Mouse (Mus musculus) forebrain, embryonic 14.5 days (tissue): ENCODE results near the gene H2afy. TPM values are rescaled to one million over a fixed set of nuclear protein-coding genes. Genes with fewer than 3 reads are reported as not detected.
"Not testable (repeated sequence)": the region's sequence is repeated elsewhere in the genome, so short reads cannot be mapped to it uniquely, and the experiment has no call there.

ENCODE experiments used
- ATAC-seq: fragments of 200-750 bp; cut with Nextera tagmentation; 2 replicates; pipeline ENCODE4 v1.8.0; 2017; ENCODE audit warnings: mild to moderate bottlenecking, moderate library complexity
- DNase-seq: peaks from one replicate; pipeline ENCODE4 v3.0.0-alpha.2; 2015; ENCODE audit warnings: low spot score
- H3K27ac ChIP-seq: fragments of 300-500 bp; sonication (generic); 2 replicates; pipeline ENCODE4 v1.5.1; 2014; ENCODE audit warnings: low read depth, mild to moderate bottlenecking, control low read depth, low read length, moderate library complexity
- H3K27me3 ChIP-seq: fragments of 300-500 bp; sonication (generic); replicated peaks from 2 replicates; pipeline ENCODE4 v1.6.1; 2014; ENCODE audit warnings: low read length, control low read depth, mixed read lengths; ENCODE audit not compliant: control insufficient read depth, insufficient read depth
- H3K36me3 ChIP-seq: fragments of 300-500 bp; sonication (generic); 2 replicates; pipeline ENCODE4 v1.6.1; 2014; ENCODE audit warnings: low read length, control low read depth; ENCODE audit not compliant: control insufficient read depth, insufficient read depth
- H3K4me1 ChIP-seq: fragments of 300-500 bp; sonication (generic); 2 replicates; pipeline ENCODE4 v1.6.1; 2014; ENCODE audit warnings: antibody characterized with exemption, low read length, control low read depth; ENCODE audit not compliant: control insufficient read depth, insufficient read depth
- H3K4me2 ChIP-seq: fragments of 300-500 bp; sonication (generic); 2 replicates; pipeline ENCODE4 v1.6.1; 2014; ENCODE audit warnings: mild to moderate bottlenecking, control low read depth, low read length
- H3K4me3 ChIP-seq: fragments of 300-500 bp; sonication (generic); 2 replicates; pipeline ENCODE4 v1.5.1; 2014; ENCODE audit warnings: low read depth, low read length, control low read depth
- H3K9ac ChIP-seq: fragments of 300-500 bp; sonication (generic); 2 replicates; pipeline ENCODE4 v1.6.1; 2014; ENCODE audit warnings: mild to moderate bottlenecking, low read length, control low read depth, moderate library complexity
- H3K9me3 ChIP-seq: fragments of 300-500 bp; sonication (generic); replicated peaks from 2 replicates; pipeline ENCODE4 v1.6.1; 2016; ENCODE audit warnings: low read length, control low read depth, mixed read lengths; ENCODE audit not compliant: control insufficient read depth
- WGBS: fragments of 180-500 bp; shearing (Covaris S2); extraction: QIAGEN DNeasy Blood & Tissue Kit; methylation state at CpG from one replicate; pipeline ENCODE4 v1.1.7; 2014; 5-methylcytosine and 5-hydroxymethylcytosine counted together
- polyA plus RNA-seq: library from polyadenylated mRNA; unstranded; fragments of >200 nt; fragmentation: Nextera tagmentation; extraction: Ambion mirVana; gene quantifications from 2 replicates; pipeline ENCODE4 v1.2.1, GENCODE M21; 2014

The H2afy gene
- polyA plus RNA-seq, 1 experiment from 2014 or later: 438 TPM

DNA sequence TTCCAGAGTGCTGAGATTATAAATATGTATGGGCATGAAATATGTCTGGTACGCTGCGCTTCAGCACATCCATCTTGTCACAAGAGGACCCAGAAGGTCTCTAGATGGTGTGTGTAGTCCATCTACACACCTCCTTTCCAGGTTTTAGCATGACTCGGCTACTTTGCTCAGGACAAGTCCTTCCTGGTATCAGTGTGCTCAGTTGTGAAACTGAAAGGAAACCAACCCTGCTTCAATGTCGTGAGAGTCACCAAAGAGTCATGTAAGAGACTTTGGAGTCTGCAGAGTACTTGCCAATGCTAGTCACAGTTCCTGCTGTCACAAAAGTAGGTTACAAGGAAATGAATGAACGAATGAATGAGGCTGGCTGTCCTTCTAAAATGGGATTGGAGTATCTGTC lies 80.4 kb downstream of the H2afy start:
- peaks cover 7% of the 10 kb centered on the region; the same call in 1 of the 2 replicates for H3K4me1 ChIP-seq
- H3K27ac ChIP-seq: no peak overlapping the region
- H3K27me3 ChIP-seq: no peaks in the 10 kb centered on the region
- H3K36me3 ChIP-seq: no peaks in the 10 kb centered on the region
- WGBS: 87% methylated on average over 5 of the region's 5 CpGs
- H3K9ac ChIP-seq: no peak overlapping the region
- no peaks in the 10 kb centered on the region for H3K9me3 ChIP-seq
- DNase-seq (no peak), ATAC-seq (no peak)
- no peak overlapping the region for H3K4me2 ChIP-seq
- no peak overlapping the region for H3K4me3 ChIP-seq

DNA sequence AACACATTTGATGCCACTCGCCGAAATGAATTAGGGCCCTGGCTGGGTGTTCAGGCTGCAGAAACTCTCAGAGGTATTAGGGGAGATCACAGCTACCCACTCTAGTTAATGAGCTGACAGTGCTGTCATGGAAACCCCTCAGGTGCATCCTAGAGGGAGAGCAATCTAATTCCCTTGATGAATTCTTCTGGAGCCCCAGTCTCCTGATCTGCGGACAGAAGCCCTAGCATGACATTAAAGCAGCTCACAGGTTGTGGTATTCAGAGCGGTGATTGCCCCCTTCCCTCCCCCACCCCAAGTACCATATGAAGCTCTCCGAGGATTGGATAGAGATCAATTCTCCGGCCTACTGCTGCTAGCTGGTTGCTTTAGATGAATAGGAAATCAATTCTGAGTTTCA lies 82.1 kb downstream of the H2afy start:
- Histone ChIP-seq H3K4me3 (no peak overlapping the region), H3K4me1 (peaks cover 7% of the 10 kb centered on the region; the same call in 1 of the 2 replicates), H3K9ac (no peak overlapping the region), H3K9me3 (no peaks in the 10 kb centered on the region), H3K27me3 (no peaks in the 10 kb centered on the region), H3K27ac (no peak overlapping the region), H3K4me2 (no peak overlapping the region), H3K36me3 (no peaks in the 10 kb centered on the region)
- DNase-seq (peak; percentile 37), ATAC-seq (no peak; the same call in 1 of the 2 replicates)
- WGBS: 48% methylated on average over 6 of the region's 6 CpGs

DNA sequence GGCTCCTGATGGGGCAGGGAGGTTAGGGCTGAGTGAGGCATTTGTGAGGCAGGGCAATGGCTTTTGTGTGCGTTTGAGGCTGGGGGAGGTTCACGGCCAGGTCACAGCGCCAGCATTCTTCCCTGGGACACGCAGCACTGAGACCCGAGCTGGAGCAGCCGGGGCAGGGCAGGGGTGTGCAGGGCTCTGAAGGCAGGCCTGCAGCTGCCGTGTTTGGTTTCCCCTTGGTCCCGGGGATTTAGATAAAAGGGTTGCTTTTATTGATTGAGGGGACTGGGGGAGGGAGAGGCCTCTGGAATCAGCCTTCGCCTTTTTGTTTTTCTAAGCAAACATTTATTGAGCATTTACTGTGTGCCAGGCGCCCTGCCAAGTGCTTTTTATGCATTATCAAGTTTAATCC lies 83.4 kb downstream of the H2afy start:
- H3K9ac ChIP-seq: no peak overlapping the region
- peaks cover 7% of the 10 kb centered on the region; the same call in 1 of the 2 replicates for H3K4me1 ChIP-seq
- peak; percentile 51 for DNase-seq
- no peaks in the 10 kb centered on the region for H3K36me3 ChIP-seq
- no peaks in the 10 kb centered on the region for H3K9me3 ChIP-seq
- H3K27me3 ChIP-seq: no peaks in the 10 kb centered on the region
- H3K4me3 ChIP-seq: no peak overlapping the region
- ATAC-seq: peak; percentile 42; the same call in 1 of the 2 replicates
- no peak overlapping the region for H3K27ac ChIP-seq
- WGBS: 3% methylated on average over 9 of the region's 10 CpGs
- no peak overlapping the region for H3K4me2 ChIP-seq

DNA sequence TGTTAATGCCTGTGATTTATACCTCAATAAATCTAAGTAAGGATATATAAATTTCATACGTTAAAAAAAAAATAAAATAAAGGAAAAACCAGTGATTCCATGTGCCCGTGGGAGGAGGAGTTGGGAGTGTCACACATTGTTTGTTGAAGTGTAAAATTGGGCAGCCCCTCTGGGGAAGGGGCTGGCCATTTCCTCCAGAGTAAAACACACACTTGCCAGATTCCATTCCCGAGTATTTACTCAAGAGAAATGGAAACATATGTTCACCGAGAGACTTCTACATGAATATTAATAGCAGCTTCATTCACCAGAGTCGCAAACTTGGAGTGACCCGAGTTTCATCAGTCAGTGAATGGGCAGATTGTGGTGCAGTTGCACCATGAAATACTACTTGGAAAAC lies 85.9 kb downstream of the H2afy start:
- no peak overlapping the region for H3K27ac ChIP-seq
- no peak overlapping the region for H3K4me3 ChIP-seq
- DNase-seq: peak; percentile 49
- no peaks in the 10 kb centered on the region for H3K27me3 ChIP-seq
- 53% methylated on average over 6 of the region's 6 CpGs for WGBS
- no peak overlapping the region for H3K4me2 ChIP-seq
- peaks cover 7% of the 10 kb centered on the region; the same call in 1 of the 2 replicates for H3K4me1 ChIP-seq
- no peaks in the 10 kb centered on the region for H3K9me3 ChIP-seq
- ATAC-seq: no peak
- no peak overlapping the region for H3K9ac ChIP-seq
- H3K36me3 ChIP-seq: no peaks in the 10 kb centered on the region

DNA sequence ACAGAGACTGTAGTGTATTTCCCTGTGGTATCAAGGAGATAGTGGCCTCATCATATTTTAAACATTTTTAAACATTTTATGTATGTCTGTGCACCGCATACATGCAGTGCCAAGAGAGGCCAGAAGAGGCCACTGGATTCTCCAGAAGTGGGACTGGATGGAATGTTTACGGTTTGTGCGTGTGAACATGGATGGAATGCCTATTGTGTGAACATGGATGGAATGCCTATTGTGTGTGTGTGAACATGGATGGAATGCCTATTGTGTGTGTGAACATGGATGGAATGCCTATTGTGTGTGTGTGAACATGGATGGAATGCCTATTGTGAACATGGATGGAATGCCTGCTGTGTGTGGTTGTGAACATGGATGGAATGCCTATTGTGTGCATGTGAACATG lies 93.9 kb downstream of the H2afy start:
- no peak for ATAC-seq
- no peak overlapping the region for H3K4me3 ChIP-seq
- H3K36me3 ChIP-seq: no peaks in the 10 kb centered on the region
- no peaks in the 10 kb centered on the region for H3K27me3 ChIP-seq
- H3K4me1 ChIP-seq: no peaks in the 10 kb centered on the region
- H3K27ac ChIP-seq: no peak overlapping the region
- H3K9ac ChIP-seq: no peak overlapping the region
- no peaks in the 10 kb centered on the region for H3K9me3 ChIP-seq
- DNase-seq: no peak
- WGBS: 95% methylated on average over 3 of the region's 3 CpGs
- H3K4me2 ChIP-seq: no peak overlapping the region

DNA sequence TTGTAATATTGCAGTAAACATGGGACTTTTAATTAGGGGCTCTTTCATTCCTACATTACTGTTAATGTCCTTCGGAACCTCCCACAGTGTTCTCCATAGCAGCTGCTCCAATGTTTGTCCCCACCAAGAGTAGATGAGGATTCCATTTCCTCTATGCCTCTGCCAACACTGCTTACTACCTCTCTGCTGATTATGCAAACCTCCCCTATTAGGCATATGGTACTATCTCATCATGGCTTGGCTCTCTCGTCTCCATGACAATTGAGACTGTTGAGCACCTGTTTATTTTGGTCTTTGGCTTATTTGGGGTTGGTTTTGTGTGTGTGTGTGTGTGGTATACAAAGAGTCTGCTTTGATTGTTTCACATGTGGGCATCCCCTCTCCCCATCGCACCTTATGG lies 95.5 kb downstream of the H2afy start:
- Histone ChIP-seq H3K9ac (no peak overlapping the region), H3K4me3 (no peak overlapping the region), H3K9me3 (no peaks in the 10 kb centered on the region), H3K4me1 (no peaks in the 10 kb centered on the region), H3K27ac (no peak overlapping the region), H3K4me2 (no peak overlapping the region), H3K36me3 (no peaks in the 10 kb centered on the region), H3K27me3 (no peaks in the 10 kb centered on the region)
- peak; percentile 59 for DNase-seq
- peak; percentile 58; the same call in 1 of the 2 replicates for ATAC-seq
- WGBS: 64% methylated on average over 3 of the region's 3 CpGs

DNA sequence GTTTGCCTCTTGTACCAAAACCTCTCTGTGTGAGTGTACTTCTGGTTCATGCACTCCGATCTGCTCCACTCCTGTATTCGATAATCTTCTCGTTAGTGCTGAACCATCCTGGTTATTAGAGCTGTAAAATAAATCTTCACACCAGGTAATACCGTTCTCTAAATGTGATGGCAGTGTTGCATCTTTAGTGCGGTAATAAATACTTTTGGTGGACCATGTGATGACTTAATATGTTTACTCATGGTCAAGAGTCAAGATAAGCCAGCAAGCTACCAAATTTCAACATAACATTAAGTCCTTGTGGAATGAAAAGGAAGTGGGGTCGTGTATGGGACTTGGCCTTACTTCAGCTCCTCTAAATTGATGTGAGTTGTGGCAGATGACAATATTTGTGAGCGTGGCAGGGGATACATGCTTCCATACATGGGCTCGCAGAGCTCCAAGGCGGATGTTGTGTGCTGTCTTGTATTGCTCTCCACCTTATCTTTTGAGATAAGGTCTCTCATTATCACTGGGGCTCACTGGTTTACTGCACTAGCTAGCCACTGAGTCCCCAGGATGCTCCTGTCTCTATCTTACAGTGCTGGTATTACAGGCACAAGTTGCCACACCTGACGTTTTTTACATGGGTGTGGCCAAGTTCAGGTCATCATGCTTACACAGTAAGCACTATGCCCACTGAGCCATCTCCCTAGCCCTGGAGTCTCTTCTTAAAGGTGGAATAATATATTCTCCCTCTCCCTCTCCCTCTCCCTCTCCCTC lies 96.4 kb downstream of the H2afy start:
- Histone ChIP-seq H3K4me3 (no peak overlapping the region), H3K4me1 (no peaks in the 10 kb centered on the region), H3K27ac (no peak overlapping the region), H3K9ac (no peak overlapping the region), H3K4me2 (no peak overlapping the region), H3K36me3 (no peaks in the 10 kb centered on the region), H3K9me3 (no peaks in the 10 kb centered on the region), H3K27me3 (no peaks in the 10 kb centered on the region)
- DNase-seq (no peak), ATAC-seq (no peak)
- WGBS: 77% methylated on average over 10 of the region's 10 CpGs

DNA sequence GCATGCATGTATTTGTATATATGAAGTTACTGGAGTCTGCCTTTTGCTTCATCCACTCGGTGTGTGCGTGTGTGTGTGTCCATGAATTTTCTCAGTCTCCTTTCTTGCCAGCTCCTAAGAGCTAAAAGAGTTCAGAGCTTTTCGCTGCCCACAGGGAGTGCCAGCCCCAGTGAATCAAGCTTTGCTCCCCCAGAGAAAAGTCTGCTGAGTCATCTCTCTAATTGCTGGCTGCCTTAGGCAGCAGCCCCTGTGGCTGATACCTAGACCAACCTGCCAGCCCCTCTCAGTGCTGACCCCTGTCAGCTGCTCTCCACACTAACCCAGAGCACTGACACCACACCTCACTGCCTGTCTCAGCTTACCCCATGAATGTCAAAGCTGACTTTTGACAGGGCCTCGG lies 107.2 kb downstream of the H2afy start:
- Histone ChIP-seq H3K27me3 (no peaks in the 10 kb centered on the region), H3K4me2 (no peak overlapping the region), H3K9ac (no peak overlapping the region), H3K4me1 (no peaks in the 10 kb centered on the region), H3K4me3 (no peak overlapping the region), H3K27ac (no peak overlapping the region), H3K36me3 (no peaks in the 10 kb centered on the region), H3K9me3 (no peaks in the 10 kb centered on the region)
- ATAC-seq (no peak), DNase-seq (no peak)
- WGBS: 80% methylated on average over 4 of the region's 4 CpGs

DNA sequence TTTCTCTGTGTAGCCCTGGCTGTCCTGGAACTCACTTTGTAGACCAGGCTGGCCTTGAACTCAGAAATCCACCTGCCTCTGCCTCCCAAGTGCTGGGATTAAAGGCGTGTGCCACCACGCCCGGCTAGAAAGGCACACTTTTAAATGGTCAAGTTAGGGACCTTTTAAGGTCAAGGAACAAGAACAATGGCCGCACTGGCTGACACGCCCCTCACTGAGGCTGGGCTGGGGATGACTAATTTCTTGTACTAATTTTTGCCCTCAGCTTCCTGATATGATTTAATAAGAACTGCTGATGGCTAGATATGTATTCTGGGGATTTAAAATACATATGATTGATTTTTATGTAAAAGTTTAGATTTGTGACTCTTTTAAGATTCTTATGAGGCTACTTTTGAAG lies 108.2 kb downstream of the H2afy start:
- H3K4me2 ChIP-seq, H3K36me3 ChIP-seq, H3K27ac ChIP-seq, H3K27me3 ChIP-seq, H3K4me3 ChIP-seq, DNase-seq, ATAC-seq, H3K9me3 ChIP-seq, H3K4me1 ChIP-seq, H3K9ac ChIP-seq: not testable (repeated sequence)
- 68% methylated on average over 5 of the region's 5 CpGs for WGBS
